Mouse (Mus musculus): ENCODE results near the gene Cyp26b1. TPM values are rescaled to one million over a fixed set of nuclear protein-coding genes. Genes with fewer than 3 reads are reported as not detected.

The Cyp26b1 gene
- total and polyA plus RNA-seq, 3 experiments = 6.4 to 28.6 (median 25.6) TPM

DNA sequence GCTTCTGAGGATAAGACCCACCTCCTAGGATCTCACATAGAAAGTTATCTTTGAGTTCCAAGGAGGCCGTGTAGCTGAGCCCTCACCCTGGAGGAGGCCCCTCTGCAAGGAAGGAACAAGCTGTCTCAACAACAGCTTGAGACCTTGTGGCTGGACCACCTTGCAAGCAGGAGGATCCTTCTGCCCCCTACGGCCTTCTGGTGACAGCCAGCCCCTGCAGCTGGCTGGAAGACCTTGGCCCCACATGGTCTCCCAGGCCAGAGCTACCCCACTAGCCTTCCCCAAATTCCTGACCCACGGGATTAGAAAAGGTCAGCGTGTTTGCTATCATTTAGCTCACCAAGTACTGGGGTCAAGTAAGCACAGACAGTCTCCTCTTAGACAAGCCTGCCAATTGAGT, 30.8 kb downstream of the Cyp26b1 start:
- DNase-seq = no peak

DNA sequence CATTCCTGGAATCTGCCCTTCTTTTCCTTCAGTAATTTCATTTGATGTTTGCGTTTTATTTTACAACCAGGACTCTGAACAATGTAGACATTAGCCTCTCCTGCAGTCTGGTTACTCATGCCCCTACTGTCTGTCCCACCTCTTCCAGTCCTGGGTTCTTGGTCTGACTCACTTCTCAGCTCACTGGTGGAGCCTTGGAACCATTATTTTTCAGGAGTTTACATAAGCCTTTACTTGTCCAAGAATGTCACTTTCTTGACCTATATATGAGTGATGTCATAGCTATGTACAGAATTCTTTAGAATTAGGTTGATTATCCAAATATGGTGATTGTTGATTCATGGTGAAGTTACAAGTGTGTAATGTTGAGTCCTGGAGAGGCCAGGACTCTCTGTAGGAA, 32.5 kb downstream of the Cyp26b1 start:
- DNase-seq = no peak

DNA sequence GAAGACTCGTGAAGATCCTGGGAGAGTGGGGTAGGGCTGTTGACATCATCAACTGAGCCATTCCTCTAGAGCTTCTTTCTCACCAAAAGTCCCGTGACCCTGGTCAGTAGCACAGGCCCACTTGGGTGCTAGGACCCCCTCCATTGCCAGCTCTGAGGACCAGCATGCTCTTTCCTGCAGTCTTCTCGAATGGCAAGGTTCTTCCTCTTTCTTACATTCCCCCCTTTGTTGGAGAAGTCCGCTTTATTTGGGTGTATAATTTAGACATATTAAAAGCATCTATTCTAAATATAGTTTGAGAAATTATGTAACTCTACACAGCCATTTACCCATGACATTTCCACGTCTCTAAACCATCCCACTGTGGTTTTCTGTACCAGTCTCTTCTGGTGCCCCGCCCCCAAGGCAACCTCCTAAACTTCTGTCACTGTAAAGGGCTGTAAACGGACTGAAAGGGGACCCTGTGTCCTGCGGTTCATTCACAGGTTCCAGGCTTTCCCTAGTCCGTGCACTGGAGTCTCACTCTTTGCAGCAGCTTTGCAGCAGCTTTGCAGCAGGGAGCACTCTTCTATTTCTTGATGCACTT, 43.8 kb downstream of the Cyp26b1 start:
- no peak for DNase-seq

DNA sequence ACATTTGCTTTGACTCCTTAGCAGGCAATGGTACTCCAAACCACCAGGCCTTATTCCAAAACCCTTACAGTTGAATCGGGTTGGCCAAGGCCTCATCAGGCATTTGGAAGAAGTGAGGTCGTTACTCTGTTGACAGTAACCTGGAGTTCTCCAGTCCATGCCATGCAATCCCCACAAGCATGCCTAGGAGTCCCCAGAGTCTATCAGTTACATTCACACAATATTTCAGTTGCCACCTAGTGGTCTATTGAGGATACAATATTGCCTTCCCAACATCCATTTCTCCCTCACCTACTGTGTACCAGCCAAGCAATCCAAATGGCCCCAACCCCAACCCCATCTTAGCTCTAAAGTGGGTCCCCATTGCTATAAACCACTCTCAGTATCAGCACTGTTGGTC, 48.3 kb downstream of the Cyp26b1 start:
- DNase-seq = no peak

DNA sequence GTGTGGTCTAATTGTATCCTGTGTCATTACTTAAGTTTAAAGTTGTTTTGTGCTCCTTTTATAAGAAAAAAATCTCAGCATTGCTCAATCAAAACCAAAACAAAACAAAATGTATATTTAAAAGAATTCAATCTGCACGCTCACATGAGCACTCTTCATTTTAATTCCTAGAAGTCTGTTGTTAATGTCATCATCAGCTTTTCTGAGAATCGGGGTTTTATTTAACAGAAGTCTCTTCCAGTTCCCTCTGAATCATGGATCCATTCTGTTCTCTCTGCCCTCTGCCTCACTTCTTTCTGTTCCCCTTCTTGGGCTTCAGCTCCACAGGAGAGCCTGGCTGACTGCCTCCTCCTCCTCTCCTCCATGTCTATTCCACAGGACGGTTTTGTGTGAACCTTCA, 49.3 kb downstream of the Cyp26b1 start:
- DNase-seq = no peak

DNA sequence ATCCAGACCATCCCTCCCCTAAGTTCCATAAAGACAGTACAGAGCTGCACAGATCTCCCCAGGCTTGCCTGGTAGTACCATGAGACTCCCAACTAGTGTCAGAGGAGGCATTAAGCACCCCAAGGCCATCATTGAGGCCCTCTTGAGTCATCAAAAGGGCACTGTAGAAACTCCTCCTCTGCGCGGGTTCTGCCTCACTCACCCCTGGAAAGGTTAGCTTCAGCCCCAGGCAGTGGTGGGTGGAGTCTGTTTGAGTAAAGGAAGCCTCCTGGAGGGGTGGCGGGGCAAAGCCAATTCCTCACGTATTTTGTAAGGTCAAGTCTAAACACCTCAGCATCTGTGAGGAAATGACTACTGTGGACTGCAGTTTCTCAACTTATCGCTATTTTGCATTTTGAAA, 50.2 kb downstream of the Cyp26b1 start:
- DNase-seq = peak; percentile 83

DNA sequence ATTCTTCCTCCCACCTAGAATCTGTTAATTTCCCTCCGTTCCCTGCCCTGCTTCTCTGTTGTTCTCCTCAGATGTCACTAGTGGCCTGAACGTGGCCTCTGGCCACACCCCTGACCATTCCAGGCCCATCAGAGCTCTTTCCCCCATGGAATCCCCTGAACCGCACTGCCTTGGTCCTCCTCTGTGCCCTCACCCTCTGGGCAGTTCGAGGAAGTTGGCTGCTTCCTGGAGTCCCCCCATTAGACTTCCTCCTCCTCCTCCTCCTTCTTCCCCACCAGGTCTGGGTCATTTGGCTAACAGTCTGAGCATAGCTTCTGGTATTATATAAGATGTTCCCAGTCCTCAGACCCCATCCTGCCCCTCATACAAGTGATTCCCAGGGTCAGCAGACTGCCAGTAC, 53.8 kb downstream of the Cyp26b1 start:
- no peak for DNase-seq

DNA sequence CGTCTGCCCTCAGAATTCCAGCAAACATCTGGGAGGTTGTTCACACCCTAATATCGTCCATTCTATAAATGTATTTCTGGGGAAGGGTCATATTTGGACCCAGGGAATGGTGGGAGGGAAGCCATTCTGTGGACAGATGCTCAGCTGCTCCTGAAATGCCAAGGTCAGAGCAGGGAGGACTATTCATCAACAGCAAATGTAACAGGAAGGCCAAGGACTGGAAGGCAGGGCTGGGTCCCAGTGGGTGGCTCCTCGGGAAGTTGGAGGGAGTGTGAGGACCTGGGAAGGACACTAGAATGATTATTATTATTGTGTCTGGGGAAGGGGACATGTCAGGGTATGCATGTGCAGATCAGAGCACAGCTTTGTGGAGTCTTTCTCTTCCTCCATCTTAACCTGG, 55.0 kb downstream of the Cyp26b1 start:
- DNase-seq = peak; percentile 61

DNA sequence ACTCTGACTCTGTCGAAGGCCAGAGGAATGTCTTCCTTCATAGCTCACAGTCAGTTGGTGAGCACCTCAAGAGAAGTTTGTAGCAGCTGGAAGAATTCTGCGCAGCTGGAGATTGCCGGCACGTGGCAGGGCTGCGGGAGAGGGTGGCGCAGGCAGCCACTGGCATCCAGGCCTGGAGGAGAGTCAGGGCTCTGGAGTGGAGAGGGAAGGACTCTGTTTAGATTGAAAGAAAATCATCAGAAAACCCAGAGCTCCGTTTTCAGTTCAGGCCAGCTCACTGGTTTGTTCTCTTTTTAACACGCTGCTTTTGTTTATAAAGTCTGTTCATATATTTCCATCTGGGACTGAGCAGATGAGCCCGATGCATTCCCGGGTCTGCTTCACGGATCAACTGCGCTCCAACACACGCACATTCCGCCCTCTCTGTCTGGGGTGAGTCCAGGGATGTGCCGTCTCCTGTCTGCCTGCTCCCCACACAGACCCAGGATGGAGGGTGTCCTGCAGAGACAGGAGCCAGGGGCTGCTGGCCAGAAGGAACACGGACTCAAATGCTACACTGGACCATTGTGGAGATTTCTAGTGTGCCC, 56.0 kb downstream of the Cyp26b1 start:
- DNase-seq = no peak

DNA sequence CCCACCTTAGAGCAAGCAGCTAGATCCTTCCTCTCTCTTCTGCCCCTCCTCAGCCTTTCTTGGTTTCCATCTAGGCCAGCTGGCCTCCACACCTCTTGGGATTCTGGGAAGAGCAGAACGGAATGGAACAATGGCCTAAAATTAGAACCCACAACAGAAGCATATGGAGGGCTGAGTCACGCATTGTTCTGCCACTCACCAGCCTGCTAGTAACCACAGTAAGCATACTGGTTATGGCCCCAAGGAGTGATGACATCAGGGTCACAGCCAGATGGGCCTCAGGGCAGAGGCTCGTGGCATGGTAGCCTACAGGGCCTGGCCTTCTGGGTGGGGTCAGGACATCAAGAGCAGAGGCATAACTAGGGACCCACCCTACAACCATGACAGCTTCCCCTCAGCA, 58.8 kb downstream of the Cyp26b1 start:
- no peak for DNase-seq

DNA sequence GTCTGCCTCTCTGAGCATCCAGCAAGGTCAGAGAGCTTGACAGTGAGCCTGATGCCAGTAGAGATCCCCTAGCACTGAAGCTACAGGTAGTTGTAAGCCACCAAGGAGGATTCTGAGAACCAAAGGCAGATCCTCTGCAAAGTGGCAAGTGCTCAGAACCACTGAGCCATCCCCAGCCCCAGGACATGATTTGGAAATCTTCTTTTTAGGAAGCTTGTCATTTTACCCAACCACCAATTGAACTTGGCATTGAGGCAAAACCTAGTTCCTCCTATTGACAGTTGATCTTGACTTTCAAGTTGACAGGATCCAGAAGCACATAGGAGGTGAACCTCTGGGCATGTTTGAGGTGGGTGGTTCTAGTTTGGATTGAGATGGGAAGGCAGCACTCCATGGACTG, 63.8 kb downstream of the Cyp26b1 start:
- DNase-seq = no peak

DNA sequence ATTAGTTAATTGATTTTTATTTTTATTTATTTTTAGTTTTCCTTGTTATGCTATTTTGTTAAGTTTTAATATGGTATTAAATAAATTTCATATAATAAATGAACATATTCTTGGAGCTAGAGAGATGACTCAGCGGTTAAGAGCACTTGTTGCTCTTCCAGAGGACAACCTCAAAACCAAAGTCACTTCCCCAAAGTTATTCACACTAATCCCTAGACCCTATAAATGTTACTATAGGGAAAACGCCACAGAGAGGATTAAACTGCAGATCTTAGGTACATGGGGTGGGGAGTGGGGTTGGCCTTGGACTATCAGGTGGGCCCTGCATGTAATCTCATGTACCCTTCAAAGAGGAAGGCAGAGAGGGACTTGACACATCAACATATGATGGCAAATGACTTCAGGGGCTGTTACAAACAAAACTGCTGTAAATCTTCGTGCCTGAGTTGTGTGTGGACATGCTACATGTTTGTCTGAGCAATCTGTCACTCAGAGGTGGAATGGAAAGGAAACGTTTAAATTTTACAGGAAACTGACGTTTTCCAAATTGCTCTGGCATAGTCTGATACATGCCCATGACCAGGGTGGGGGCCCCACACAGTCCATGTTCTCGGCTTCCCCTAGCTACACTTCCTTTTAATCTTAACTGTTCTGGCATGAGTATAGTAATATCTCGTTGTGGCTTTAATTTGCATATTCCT, 68.7 kb downstream of the Cyp26b1 start:
- no peak for DNase-seq

All from adrenal gland, adult 2 months (tissue).